ENCODE assay signal across 10 mouse cellular contexts in genomic region chr10:34326701-34327100, GRCm38 (mm10). TPM values are rescaled to one million over a fixed set of nuclear protein-coding genes. Genes with fewer than 3 reads are reported as not detected.
DNase-seq lines count a peak whose midpoint lies in the region; ATAC-seq and TF ChIP-seq lines count a peak whose summit lies in the region.
"Had no signal": no experiment of that assay in that cellular context is flagged by ENCODE, and none has a peak within 500 bp of the region (broad histone marks: within the 10 kb centered on the region; RNA-seq: fewer than 3 reads in every experiment).

No protein-coding gene starts in this region.

- TF ChIP-seq POLR2A in ES-Bruce4 (IDR thresholded peaks at IDR 0.05; ENCODE audit: insufficient read depth, low read length), result no peak

- TF ChIP-seq EP300 in ES-Bruce4 (IDR thresholded peaks at IDR 0.05; ENCODE audit: insufficient read depth, low read depth, low read length), result no peak

- H3K27me3 ChIP-seq in hindbrain, postnatal 0 days (ENCODE audit: insufficient read depth, low read length), result no peaks in the 10 kb centered on the region
- H3K27me3 ChIP-seq in hindbrain, embryonic 13.5 days, result no peaks in the 10 kb centered on the region
- H3K27me3 ChIP-seq in ES-Bruce4 (ENCODE audit: control insufficient read depth, insufficient read depth, low read length, poor library complexity, severe bottlenecking), result no peaks in the 10 kb centered on the region
- no peaks in the 10 kb centered on the region for H3K27me3 ChIP-seq in embryonic facial prominence, embryonic 14.5 days (replicated peaks; ENCODE audit: control insufficient read depth, insufficient read depth, low read length)
- H3K27me3 ChIP-seq: neural tube, embryonic 12.5 days had no signal

- no peaks in the 10 kb centered on the region for H3K36me3 ChIP-seq in hindbrain, postnatal 0 days (ENCODE audit: insufficient read depth, low read length)
- no peaks in the 10 kb centered on the region for H3K36me3 ChIP-seq in hindbrain, embryonic 13.5 days
- no peaks in the 10 kb centered on the region for H3K36me3 ChIP-seq in ES-Bruce4 (ENCODE audit: control insufficient read depth, insufficient read depth, low read length, poor library complexity, severe bottlenecking)
- no peaks in the 10 kb centered on the region for H3K36me3 ChIP-seq in embryonic facial prominence, embryonic 14.5 days (ENCODE audit: control insufficient read depth, insufficient read depth, low read length)
- H3K36me3 ChIP-seq: neural tube, embryonic 12.5 days had no signal

- H3K4me1 ChIP-seq in hindbrain, postnatal 0 days (ENCODE audit: insufficient read depth, low read length), result no peaks in the 10 kb centered on the region
- H3K4me1 ChIP-seq in hindbrain, embryonic 13.5 days (replicated peaks), result no peaks in the 10 kb centered on the region
- H3K4me1 ChIP-seq in ES-Bruce4 (ENCODE audit: control insufficient read depth, insufficient read depth, low read length), result no peaks in the 10 kb centered on the region
- H3K4me1 ChIP-seq in embryonic facial prominence, embryonic 14.5 days (ENCODE audit: control insufficient read depth, insufficient read depth, low read length), result no peaks in the 10 kb centered on the region
- H3K4me1 ChIP-seq: neural tube, embryonic 12.5 days had no signal

- H3K9me3 ChIP-seq in hindbrain, postnatal 0 days (ENCODE audit: low read length), result no peaks in the 10 kb centered on the region
- no peaks in the 10 kb centered on the region for H3K9me3 ChIP-seq in hindbrain, embryonic 13.5 days
- no peaks in the 10 kb centered on the region for H3K9me3 ChIP-seq in ES-Bruce4 (replicated peaks; ENCODE audit: control insufficient read depth, insufficient read depth, low read length, poor library complexity, severe bottlenecking)
- no peaks in the 10 kb centered on the region for H3K9me3 ChIP-seq in embryonic facial prominence, embryonic 14.5 days (ENCODE audit: control insufficient read depth, low read length)
- H3K9me3 ChIP-seq: neural tube, embryonic 12.5 days had no signal

- TF ChIP-seq CTCF in hindbrain, postnatal 0 days (IDR thresholded peaks at IDR 0.05; ENCODE audit: low read depth), result peak; percentile 83
- peak; percentile 27 for TF ChIP-seq CTCF in ES-Bruce4 (IDR thresholded peaks at IDR 0.05; ENCODE audit: low read depth, low read length)

- no peak overlapping the region for H3K4me3 ChIP-seq in hindbrain, postnatal 0 days (ENCODE audit: low read length)
- H3K4me3 ChIP-seq in hindbrain, embryonic 13.5 days, result no peak overlapping the region
- H3K4me3 ChIP-seq in ES-Bruce4 (ENCODE audit: low read depth, low read length), result no peak overlapping the region
- H3K4me3 ChIP-seq in embryonic facial prominence, embryonic 14.5 days (ENCODE audit: low read depth, low read length), result no peak overlapping the region
- H3K4me3 ChIP-seq: neural tube, embryonic 12.5 days had no signal

- no peak for ATAC-seq in hindbrain, postnatal 0 days
- ATAC-seq in hindbrain, embryonic 13.5 days (ENCODE audit: low FRiP score), result no peak
- no peak for ATAC-seq in embryonic facial prominence, embryonic 14.5 days (ENCODE audit: low read depth)

- 0 out of 2 replicates have a peak overlapping the region, but pooled peaks have one; percentile 13 for H3K4me2 ChIP-seq in hindbrain, postnatal 0 days (ENCODE audit: low read depth, low read length)
- H3K4me2 ChIP-seq in hindbrain, embryonic 13.5 days, result no peak overlapping the region
- no peak overlapping the region for H3K4me2 ChIP-seq in embryonic facial prominence, embryonic 14.5 days (ENCODE audit: low read depth, low read length)
- H3K4me2 ChIP-seq: neural tube, embryonic 12.5 days had no signal

- no peak overlapping the region for H3K9ac ChIP-seq in hindbrain, postnatal 0 days (replicated peaks; ENCODE audit: low read length)
- no peak overlapping the region for H3K9ac ChIP-seq in hindbrain, embryonic 13.5 days
- no peak overlapping the region for H3K9ac ChIP-seq in ES-Bruce4 (ENCODE audit: low read depth, poor library complexity, severe bottlenecking)
- no peak overlapping the region for H3K9ac ChIP-seq in embryonic facial prominence, embryonic 14.5 days (ENCODE audit: low read depth, low read length)
- H3K9ac ChIP-seq: neural tube, embryonic 12.5 days had no signal

- no peak overlapping the region for H3K27ac ChIP-seq in hindbrain, postnatal 0 days
- H3K27ac ChIP-seq in hindbrain, embryonic 13.5 days, result no peak overlapping the region
- no peak overlapping the region for H3K27ac ChIP-seq in ES-Bruce4 (ENCODE audit: insufficient read depth, low read length)
- no peak overlapping the region for H3K27ac ChIP-seq in embryonic facial prominence, embryonic 14.5 days (replicated peaks; ENCODE audit: low read depth, low read length)
- H3K27ac ChIP-seq: neural tube, embryonic 12.5 days had no signal

- 13% methylated on average over 4 of the region's 4 CpGs for WGBS in hindbrain, postnatal 0 days
- 20% methylated on average over 4 of the region's 4 CpGs for WGBS in hindbrain, embryonic 13.5 days
- WGBS in embryonic facial prominence, embryonic 14.5 days, result 17% methylated on average over 4 of the region's 4 CpGs

- peak; percentile 68 for DNase-seq in hindbrain, postnatal 0 days (ENCODE audit: low spot score)
- peak; percentile 44 for DNase-seq in 416B (ENCODE audit: low read depth)
- DNase-seq in embryonic facial prominence, embryonic 14.5 days (ENCODE audit: low spot score), result peak; percentile 30
- DNase-seq in adrenal gland, adult 2 months, result no peak
- no peak for DNase-seq in kidney, postnatal 10 days
- DNase-seq in spleen, postnatal 4 days (ENCODE audit: low spot score in 2 of 2), result no peak
- DNase-seq: heart, adult 11 months had no signal

RNA-seq across cellular contexts. Expression of gene Tspyl4, which starts 29.5 kb away (rescaled TPM):
- total RNA-seq in hindbrain, postnatal 0 days (2014; rRNA removed), result 482 and 493 TPM in 2 replicates
- 400 and 429 TPM in 2 replicates for polyA plus RNA-seq in hindbrain, postnatal 0 days (2015; fragmentation: Nextera tagmentation; extraction: Ambion mirVana)
- polyA plus RNA-seq in hindbrain, embryonic 13.5 days (2015; fragmentation: Nextera tagmentation; extraction: Ambion mirVana), result 229 and 238 TPM in 2 replicates
- 1.2 and 1.8 TPM in 2 replicates for polyA plus RNA-seq in ES-Bruce4 (2011; ENCODE audit: insufficient read depth, insufficient read length, low read depth, missing spikeins)
- polyA plus RNA-seq in embryonic facial prominence, embryonic 14.5 days (2014; fragmentation: Nextera tagmentation; extraction: Ambion mirVana), result 11.8 and 12.0 TPM in 2 replicates
- total RNA-seq in adrenal gland, adult 2 months (2021), result 10 to 100 TPM; 14.9 to 23.0 TPM
- 3.2 and 3.9 TPM in 2 replicates for polyA plus RNA-seq in adrenal gland, adult 2 months (2012; rRNA removed)

RNA-seq across cellular contexts. Expression of gene Tspyl1, which starts 44.7 kb away (rescaled TPM):
- total RNA-seq in hindbrain, postnatal 0 days (2014; rRNA removed), result 75.1 and 81.5 TPM in 2 replicates
- 129 and 132 TPM in 2 replicates for polyA plus RNA-seq in hindbrain, postnatal 0 days (2015; fragmentation: Nextera tagmentation; extraction: Ambion mirVana)
- 152 and 156 TPM in 2 replicates for polyA plus RNA-seq in hindbrain, embryonic 13.5 days (2015; fragmentation: Nextera tagmentation; extraction: Ambion mirVana)
- polyA plus RNA-seq in ES-Bruce4 (2011; ENCODE audit: insufficient read depth, insufficient read length, low read depth, missing spikeins), result 35.3 and 36.8 TPM in 2 replicates
- polyA plus RNA-seq in embryonic facial prominence, embryonic 14.5 days (2014; fragmentation: Nextera tagmentation; extraction: Ambion mirVana), result 43.8 and 45.7 TPM in 2 replicates
- total RNA-seq in adrenal gland, adult 2 months (2021), result 10 to 100 TPM; 54.1 to 69.5 TPM
- polyA plus RNA-seq in adrenal gland, adult 2 months (2012; rRNA removed), result 32.5 and 33.7 TPM in 2 replicates

Comparison
In these comparisons a context has a peak if more than half of its experiments do, and no peak if none do; other contexts are left out.
1. DNase-seq: peak in hindbrain, postnatal 0 days (single experiment), 416B (single experiment) and embryonic facial prominence, embryonic 14.5 days (single experiment); none in adrenal gland, adult 2 months (single experiment), kidney, postnatal 10 days (single experiment) and spleen, postnatal 4 days (0 of 2).
2. RNA of gene Tspyl4, which starts 29.5 kb away (polyA plus RNA-seq): 400 to 429 TPM in hindbrain, postnatal 0 days and 229 to 238 TPM in hindbrain, embryonic 13.5 days; 11.8 to 12.0 TPM in embryonic facial prominence, embryonic 14.5 days, 3.2 to 3.9 TPM in adrenal gland, adult 2 months and 1.2 to 1.8 TPM in ES-Bruce4; every median in the first group is over 10 times any median in the second.